ENCODE assay signal across 9 mouse cellular contexts in the genomic region with DNA sequence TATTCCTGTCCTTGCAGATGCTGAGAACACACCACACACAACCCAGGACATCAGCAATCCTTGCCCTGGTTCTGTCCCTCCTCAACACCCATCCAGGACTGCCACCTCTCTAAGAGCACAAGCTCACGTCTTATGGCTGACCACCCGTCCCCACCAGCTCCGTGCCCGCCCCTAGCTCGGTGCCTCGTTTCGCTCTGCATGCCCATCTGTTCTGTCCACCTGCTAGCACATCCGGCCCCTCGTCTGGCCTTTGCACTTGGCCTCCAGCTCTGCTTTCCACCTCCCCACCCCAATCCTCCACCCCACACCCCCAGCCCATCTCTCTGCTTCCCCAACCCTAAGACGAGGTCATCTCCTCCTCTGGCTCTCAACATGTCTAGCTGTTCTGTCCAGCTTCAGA. TPM values are rescaled to one million over a fixed set of nuclear protein-coding genes. Genes with fewer than 3 reads are reported as not detected.
DNase-seq lines count a peak whose midpoint lies in the region; ATAC-seq and TF ChIP-seq lines count a peak whose summit lies in the region.
"Had no signal": no experiment of that assay in that cellular context is flagged by ENCODE, and none has a peak within 500 bp of the region (broad histone marks: within the 10 kb centered on the region; RNA-seq: fewer than 3 reads in every experiment).

No protein-coding gene starts in this region.

- ATAC-seq in cerebellum, adult (ENCODE audit: insufficient number of reproducible peaks, low FRiP score, low TSS enrichment): no peak
- ATAC-seq in midbrain, embryonic 11.5 days (ENCODE audit: low FRiP score): no peak
- ATAC-seq in hindbrain, postnatal 0 days: no peak

- H3K4me1 ChIP-seq in midbrain, embryonic 10.5 days: peaks cover 63% of the 10 kb centered on the region
- peaks cover 46% of the 10 kb centered on the region for H3K4me1 ChIP-seq in midbrain, embryonic 11.5 days (ENCODE audit: control insufficient read depth, insufficient read depth, low read length)
- peaks cover 31% of the 10 kb centered on the region for H3K4me1 ChIP-seq in hindbrain, postnatal 0 days (ENCODE audit: insufficient read depth, low read length)
- H3K4me1 ChIP-seq in olfactory bulb, adult 2 months (ENCODE audit: control insufficient read depth, insufficient read depth, low read length): peaks cover 45% of the 10 kb centered on the region

- H3K4me3 ChIP-seq in midbrain, embryonic 10.5 days: no peak overlapping the region
- no peak overlapping the region for H3K4me3 ChIP-seq in midbrain, embryonic 11.5 days (ENCODE audit: low read depth, low read length)
- H3K4me3 ChIP-seq in hindbrain, postnatal 0 days (ENCODE audit: low read length): no peak overlapping the region
- no peak overlapping the region for H3K4me3 ChIP-seq in olfactory bulb, adult 2 months (ENCODE audit: insufficient read depth, low read depth, low read length)
- H3K4me3 ChIP-seq: left cerebral cortex, adult 2 months had no signal

- H3K27me3 ChIP-seq in midbrain, embryonic 10.5 days (ENCODE audit: low read depth, poor library complexity, severe bottlenecking): no peaks in the 10 kb centered on the region
- no peaks in the 10 kb centered on the region for H3K27me3 ChIP-seq in midbrain, embryonic 11.5 days (ENCODE audit: control insufficient read depth, insufficient read depth, low read length)
- no peaks in the 10 kb centered on the region for H3K27me3 ChIP-seq in hindbrain, postnatal 0 days (ENCODE audit: insufficient read depth, low read length)

- no peaks in the 10 kb centered on the region for H3K36me3 ChIP-seq in midbrain, embryonic 10.5 days
- H3K36me3 ChIP-seq in midbrain, embryonic 11.5 days (ENCODE audit: control insufficient read depth, insufficient read depth, low read length): no peaks in the 10 kb centered on the region
- H3K36me3 ChIP-seq in hindbrain, postnatal 0 days (ENCODE audit: insufficient read depth, low read length): no peaks in the 10 kb centered on the region

- 82% methylated on average over 10 of the region's 10 CpGs for WGBS in midbrain, embryonic 10.5 days
- WGBS in midbrain, embryonic 11.5 days: 82% methylated on average over 10 of the region's 10 CpGs
- 58% methylated on average over 10 of the region's 10 CpGs for WGBS in hindbrain, postnatal 0 days
- WGBS in olfactory bulb, adult 2 months: 93% methylated on average over 10 of the region's 10 CpGs

- peak overlapping the region; percentile 100 for H3K27ac ChIP-seq in midbrain, embryonic 10.5 days (replicated peaks)
- no peak overlapping the region for H3K27ac ChIP-seq in midbrain, embryonic 11.5 days (ENCODE audit: low read depth, low read length)
- peak overlapping the region; percentile 100; the same call in 1 of the 2 replicates for H3K27ac ChIP-seq in hindbrain, postnatal 0 days
- H3K27ac ChIP-seq in olfactory bulb, adult 2 months (ENCODE audit: insufficient read depth, low read depth, low read length): 0 out of 2 replicates have a peak overlapping the region, but pooled peaks have one; percentile 16

- no peak for TF ChIP-seq POLR2A in olfactory bulb, adult 2 months (IDR thresholded peaks at IDR 0.05; ENCODE audit: insufficient read depth, low read depth, low read length)

- peak; percentile 50 to 56 for DNase-seq in cerebellum, adult 18-20 months
- no peak for DNase-seq in midbrain, embryonic 10.5 days (ENCODE audit: low spot score)
- DNase-seq in midbrain, embryonic 11.5 days (ENCODE audit: low spot score, missing footprints): no peak
- no peak for DNase-seq in hindbrain, postnatal 0 days (ENCODE audit: low spot score)
- DNase-seq in adrenal gland, postnatal 14 days: no peak
- DNase-seq in ovary, postnatal 14 days (ENCODE audit: low spot score): no peak

- no peak for TF ChIP-seq CTCF in hindbrain, postnatal 0 days (IDR thresholded peaks at IDR 0.05; ENCODE audit: low read depth)
- no peak for TF ChIP-seq CTCF in olfactory bulb, adult 2 months (IDR thresholded peaks at IDR 0.05; ENCODE audit: insufficient read depth, low read depth, low read length)

- no peak overlapping the region for H3K4me2 ChIP-seq in midbrain, embryonic 11.5 days
- H3K4me2 ChIP-seq in hindbrain, postnatal 0 days (ENCODE audit: low read depth, low read length): no peak overlapping the region

- no peak overlapping the region for H3K9ac ChIP-seq in midbrain, embryonic 11.5 days (ENCODE audit: low read length)
- no peak overlapping the region for H3K9ac ChIP-seq in hindbrain, postnatal 0 days (replicated peaks; ENCODE audit: low read length)

- H3K9me3 ChIP-seq in midbrain, embryonic 10.5 days (replicated peaks): no peaks in the 10 kb centered on the region
- no peaks in the 10 kb centered on the region for H3K9me3 ChIP-seq in midbrain, embryonic 11.5 days (ENCODE audit: control insufficient read depth, low read length)
- no peaks in the 10 kb centered on the region for H3K9me3 ChIP-seq in hindbrain, postnatal 0 days (ENCODE audit: low read length)

RNA-seq across cellular contexts. Expression of a gene that starts 8.9 kb away (rescaled TPM):
- 61.4 and 63.3 TPM in 2 replicates for polyA plus RNA-seq in midbrain, embryonic 10.5 days (2016; fragmentation: Nextera tagmentation; extraction: Ambion mirVana)
- 43.1 and 45.6 TPM in 2 replicates for polyA plus RNA-seq in midbrain, embryonic 11.5 days (2014; fragmentation: Nextera tagmentation; extraction: Ambion mirVana)
- 46.6 and 46.8 TPM in 2 replicates for total RNA-seq in hindbrain, postnatal 0 days (2014; rRNA removed)
- polyA plus RNA-seq in hindbrain, postnatal 0 days (2015; fragmentation: Nextera tagmentation; extraction: Ambion mirVana): 53.0 and 56.9 TPM in 2 replicates
- 440 TPM in 1 of 2 replicates, not detected in the other for polyA plus RNA-seq in olfactory bulb, adult 2 months (2012; ENCODE audit: insufficient read depth, insufficient read length, low replicate concordance, missing spikeins)
- total RNA-seq in adrenal gland, postnatal 14 days (2021): 45.8 and 59.2 TPM in 2 replicates

Comparison
In these comparisons a context has a peak if more than half of its experiments do, and no peak if none do; other contexts are left out.
1. DNase-seq: peak in cerebellum, adult 18-20 months (2 of 2); none in midbrain, embryonic 10.5 days (single experiment), midbrain, embryonic 11.5 days (single experiment), hindbrain, postnatal 0 days (single experiment), adrenal gland, postnatal 14 days (single experiment) and ovary, postnatal 14 days (single experiment).